Mouse (Mus musculus) Muller cell, postnatal 12 days (primary cell): ENCODE measurements around the gene Zfp809.

Experiments
- DNase-seq: peaks from one replicate; pipeline ENCODE4 v3.0.0-alpha.2; 2015; ENCODE audit errors: inconsistent ontology term

Gene Zfp809

GRCm38 (mm10) chr9:22261594-22261993 lies 36.1 kb downstream of the Zfp809 start:
- DNase-seq, result no peak

GRCm38 (mm10) chr9:22262611-22263010 lies 37.1 kb downstream of the Zfp809 start:
- no peak for DNase-seq

- no peak for DNase-seq
Measured at GRCm38 (mm10) chr9:22268886-22269285, 43.4 kb downstream of the Zfp809 start.

- peak; percentile 15 for DNase-seq
Measured at GRCm38 (mm10) chr9:22278733-22279132, 53.2 kb downstream of the Zfp809 start.
